Mouse (Mus musculus): ENCODE data around the gene Smim6.

GRCm38 (mm10) chr11:115888020-115888419 is 23.8 kb upstream of the Smim6 start:
- TF ChIP-seq CTCF (conservative IDR thresholded peaks at IDR 0.05; ENCODE audit: insufficient read depth, insufficient read length, low read depth, low read length) (no peak), POLR2A (IDR thresholded peaks at IDR 0.05; ENCODE audit: low read depth, low read length) (no peak)
